Mouse (Mus musculus): Measurements from ENCODE around the gene Cavin1. TPM values are rescaled to one million over a fixed set of nuclear protein-coding genes. Genes with fewer than 3 reads are reported as not detected.

Cavin1 gene
- polyA plus RNA-seq, 1 experiment from 2014 or later, result 47.9 TPM

DNA sequence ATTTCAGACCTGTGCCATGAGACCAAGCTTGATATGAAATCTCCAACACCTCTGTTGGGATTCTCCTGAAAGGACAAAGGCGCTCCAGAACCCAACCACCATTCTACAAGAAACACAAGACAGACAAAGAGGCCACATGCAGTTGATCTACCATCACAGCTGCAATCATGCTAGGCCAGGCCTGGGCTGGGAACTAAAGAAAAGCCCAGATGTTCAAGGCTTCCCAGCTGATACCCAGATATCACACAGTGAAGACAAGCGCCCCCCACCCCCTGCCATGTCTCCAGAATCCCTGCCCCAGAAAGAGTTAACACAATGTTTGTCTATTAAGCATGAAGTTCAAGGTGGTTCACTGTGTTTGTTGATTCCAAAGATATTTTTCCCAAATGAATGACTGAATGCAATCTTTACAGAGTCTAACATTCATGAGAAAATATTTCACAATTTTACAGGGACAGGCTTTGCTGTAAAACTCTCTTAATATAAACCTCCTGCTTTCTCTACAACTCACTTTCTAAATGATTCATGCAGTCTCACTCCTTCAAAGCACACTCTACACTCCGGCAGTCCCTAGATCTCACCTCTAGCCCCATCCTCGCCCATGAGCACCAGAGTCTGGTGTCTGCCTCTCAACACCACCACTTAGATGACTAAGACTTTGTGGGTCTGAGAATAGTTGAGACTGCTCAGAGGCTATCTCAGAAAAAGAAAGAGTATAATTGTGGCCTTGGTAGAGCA lies 49.6 kb downstream of the Cavin1 start:
- Histone ChIP-seq H3K36me3 (replicated peaks) (no peaks in the 10 kb centered on the region), H3K27ac (no peak overlapping the region), H3K27me3 (replicated peaks) (no peaks in the 10 kb centered on the region), H3K4me1 (no peaks in the 10 kb centered on the region), H3K9ac (no peak overlapping the region), H3K4me3 (no peak overlapping the region), H3K4me2 (no peak overlapping the region), H3K9me3 (no peaks in the 10 kb centered on the region)
- 89% methylated on average over 4 of the region's 4 CpGs for WGBS
- no peak for ATAC-seq (replicated peaks)

DNA sequence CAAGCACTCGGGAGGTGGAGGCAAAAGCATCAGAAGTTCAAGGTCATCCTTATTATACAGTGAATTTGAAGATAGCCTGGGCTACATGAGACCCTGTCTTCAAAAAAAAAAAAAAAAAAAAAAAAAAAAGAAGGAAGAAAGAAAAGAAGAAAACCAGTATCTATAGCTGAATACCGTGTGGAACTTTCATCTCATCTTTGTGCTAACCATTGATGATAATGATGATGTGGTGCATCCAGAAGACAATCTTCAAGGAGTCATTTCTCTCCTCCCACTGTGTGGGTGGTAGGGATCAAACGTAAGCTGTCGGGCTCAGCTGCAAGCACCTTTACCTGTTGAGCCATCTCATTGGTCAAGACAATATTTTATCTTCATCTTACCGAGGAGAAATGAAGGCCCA lies 52.7 kb downstream of the Cavin1 start:
- Histone ChIP-seq H3K4me2 (no peak overlapping the region), H3K36me3 (replicated peaks) (no peaks in the 10 kb centered on the region), H3K9me3 (no peaks in the 10 kb centered on the region), H3K27me3 (replicated peaks) (no peaks in the 10 kb centered on the region), H3K9ac (no peak overlapping the region), H3K4me1 (no peaks in the 10 kb centered on the region), H3K27ac (no peak overlapping the region), H3K4me3 (no peak overlapping the region)
- WGBS, result 90% methylated on average over 5 of the region's 5 CpGs
- ATAC-seq (replicated peaks), result no peak

DNA sequence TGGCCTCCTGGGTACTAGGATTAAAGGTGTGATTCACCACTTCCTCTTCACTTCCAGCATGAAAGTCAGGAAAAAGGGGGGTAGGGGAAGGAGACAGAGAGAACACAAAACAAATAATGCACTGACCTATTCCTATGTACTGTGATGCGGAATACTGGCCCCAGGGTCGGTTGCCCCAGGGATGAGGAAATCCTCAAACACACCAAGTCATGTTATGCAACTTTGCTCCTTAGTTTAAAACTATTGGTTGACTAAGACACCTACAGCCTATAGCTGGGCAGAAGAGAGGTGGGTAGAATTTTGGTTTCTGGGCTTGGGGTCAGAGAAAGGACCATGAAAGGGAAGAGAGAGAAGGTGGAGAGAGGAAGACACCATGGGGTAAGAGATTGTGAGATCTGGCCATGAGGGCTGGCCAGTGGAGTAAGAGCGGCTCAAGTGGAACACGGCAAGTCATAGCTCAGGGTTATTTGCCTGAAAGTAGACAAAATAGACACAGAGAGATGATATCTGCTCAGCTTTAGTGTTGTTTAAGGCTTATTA lies 54.2 kb downstream of the Cavin1 start:
- no peaks in the 10 kb centered on the region for H3K27me3 ChIP-seq (replicated peaks)
- 96% methylated on average over 4 of the region's 4 CpGs for WGBS
- H3K4me2 ChIP-seq, result no peak overlapping the region
- no peak overlapping the region for H3K4me3 ChIP-seq
- H3K9ac ChIP-seq, result no peak overlapping the region
- no peaks in the 10 kb centered on the region for H3K4me1 ChIP-seq
- no peak overlapping the region for H3K27ac ChIP-seq
- ATAC-seq (replicated peaks), result no peak
- no peaks in the 10 kb centered on the region for H3K36me3 ChIP-seq (replicated peaks)
- H3K9me3 ChIP-seq, result no peaks in the 10 kb centered on the region

DNA sequence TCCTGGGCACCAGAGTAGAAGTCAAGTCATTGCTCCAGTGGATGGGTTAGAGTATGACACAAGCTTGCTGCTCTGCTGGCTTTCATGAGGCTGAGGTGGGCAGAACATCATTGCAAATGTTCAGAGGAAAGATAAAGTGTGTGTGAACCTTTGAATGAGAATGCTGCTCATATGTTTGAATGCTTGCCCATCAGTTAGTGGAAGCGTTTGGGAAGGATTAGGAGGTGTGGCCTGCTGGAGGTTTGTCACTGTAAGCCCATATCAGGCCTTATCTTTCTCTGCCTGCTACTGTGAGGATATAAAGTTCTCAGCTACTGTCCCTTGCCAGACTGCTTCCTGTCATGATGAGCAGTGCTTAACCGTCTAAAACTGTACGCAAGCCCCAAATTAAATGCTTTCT lies 55.6 kb downstream of the Cavin1 start:
- Histone ChIP-seq H3K9me3 (no peaks in the 10 kb centered on the region), H3K4me2 (no peak overlapping the region), H3K4me3 (no peak overlapping the region), H3K4me1 (no peaks in the 10 kb centered on the region), H3K27ac (no peak overlapping the region), H3K27me3 (replicated peaks) (no peaks in the 10 kb centered on the region), H3K9ac (no peak overlapping the region), H3K36me3 (replicated peaks) (no peaks in the 10 kb centered on the region)
- WGBS, result 98% methylated on average over 3 of the region's 3 CpGs
- no peak for ATAC-seq (replicated peaks)

DNA sequence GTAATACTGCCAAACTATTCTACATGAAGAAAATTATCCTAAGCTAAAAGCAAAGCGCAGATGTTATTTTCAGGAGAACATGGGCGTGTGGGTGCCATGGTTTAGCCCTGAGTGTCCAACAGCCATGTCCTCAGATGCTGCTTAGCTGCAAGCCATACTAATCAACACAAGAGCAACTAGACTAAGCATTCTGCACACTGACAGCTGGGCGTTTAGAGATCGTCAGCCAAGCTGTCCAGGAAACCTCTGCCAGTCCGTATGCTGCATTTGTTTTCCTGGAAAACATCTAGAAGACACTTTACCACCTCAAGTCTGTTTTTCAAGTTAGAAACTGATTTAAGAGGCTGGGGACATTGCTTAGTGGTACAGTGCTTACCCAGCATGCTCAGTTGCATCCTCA lies 56.3 kb downstream of the Cavin1 start:
- Histone ChIP-seq H3K9ac (no peak overlapping the region), H3K4me1 (no peaks in the 10 kb centered on the region), H3K27ac (no peak overlapping the region), H3K36me3 (replicated peaks) (no peaks in the 10 kb centered on the region), H3K4me3 (no peak overlapping the region), H3K9me3 (no peaks in the 10 kb centered on the region), H3K4me2 (no peak overlapping the region), H3K27me3 (replicated peaks) (no peaks in the 10 kb centered on the region)
- ATAC-seq (replicated peaks), result no peak
- WGBS, result 84% methylated on average over 5 of the region's 5 CpGs

DNA sequence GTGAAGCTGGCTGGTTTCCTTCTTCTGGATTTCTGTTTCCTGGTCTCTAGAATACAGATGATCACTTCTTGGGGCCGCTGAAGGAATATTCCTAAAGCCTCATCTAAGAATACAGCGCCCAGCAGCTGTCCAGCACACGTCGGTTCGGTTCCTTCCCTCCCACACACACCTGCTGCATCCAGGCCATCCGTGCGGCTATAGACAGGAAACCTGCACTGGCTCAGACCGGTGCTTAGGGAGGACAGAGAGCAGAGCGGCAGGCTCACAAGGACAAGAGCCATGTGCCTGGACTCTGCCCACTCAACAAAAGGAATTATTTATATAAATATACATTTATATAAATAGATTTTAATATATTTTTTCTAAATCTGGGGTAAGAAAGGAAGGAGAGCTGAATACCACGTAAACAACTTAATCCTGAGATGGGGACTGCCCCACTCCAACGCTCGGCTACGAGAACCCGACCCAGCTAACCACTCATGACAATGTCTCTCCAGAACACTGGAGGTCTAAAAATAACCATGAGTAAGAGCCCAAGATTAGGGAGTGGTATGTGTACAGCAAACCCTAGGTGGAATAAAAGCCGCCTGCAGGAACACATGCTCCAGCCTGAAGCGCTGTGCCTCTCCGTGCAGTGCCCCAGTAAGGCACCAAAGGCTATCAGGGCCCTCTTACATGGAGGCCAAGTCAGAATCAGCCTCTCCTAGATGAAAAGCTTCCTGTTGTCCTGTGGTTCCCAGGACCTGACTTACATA lies 58.1 kb downstream of the Cavin1 start:
- no peaks in the 10 kb centered on the region for H3K27me3 ChIP-seq (replicated peaks)
- no peak overlapping the region for H3K9ac ChIP-seq
- 93% methylated on average over 17 of the region's 17 CpGs for WGBS
- no peaks in the 10 kb centered on the region for H3K4me1 ChIP-seq
- no peaks in the 10 kb centered on the region for H3K36me3 ChIP-seq (replicated peaks)
- H3K9me3 ChIP-seq, result no peaks in the 10 kb centered on the region
- H3K4me3 ChIP-seq, result no peak overlapping the region
- no peak for ATAC-seq (replicated peaks)
- no peak overlapping the region for H3K4me2 ChIP-seq
- no peak overlapping the region for H3K27ac ChIP-seq

DNA sequence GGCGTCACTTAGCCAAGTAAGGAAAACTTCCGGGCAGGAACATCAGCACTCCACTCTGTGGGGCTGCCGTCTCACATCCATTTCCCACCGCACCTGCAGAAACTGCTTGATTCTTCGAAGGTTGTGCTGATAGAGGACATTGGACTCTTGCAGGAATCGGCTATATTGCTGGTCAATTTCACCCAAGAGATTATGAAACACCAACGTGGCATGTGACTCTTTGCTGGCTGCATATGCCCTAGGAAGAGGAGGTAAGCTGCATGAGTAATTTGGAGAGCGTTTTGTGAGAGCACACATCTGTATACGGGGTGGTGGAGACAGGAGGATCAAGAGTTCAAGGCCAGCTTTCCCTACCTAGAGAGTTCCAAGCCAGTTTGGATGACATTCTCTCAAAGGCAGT lies 62.1 kb downstream of the Cavin1 start:
- no peaks in the 10 kb centered on the region for H3K27me3 ChIP-seq (replicated peaks)
- H3K4me1 ChIP-seq, result no peaks in the 10 kb centered on the region
- H3K9me3 ChIP-seq, result no peaks in the 10 kb centered on the region
- WGBS, result 90% methylated on average over 9 of the region's 9 CpGs
- no peak for ATAC-seq (replicated peaks)
- no peak overlapping the region for H3K4me2 ChIP-seq
- no peak overlapping the region for H3K9ac ChIP-seq
- no peak overlapping the region for H3K27ac ChIP-seq
- no peak overlapping the region for H3K4me3 ChIP-seq
- H3K36me3 ChIP-seq (replicated peaks), result peaks cover 17% of the 10 kb centered on the region; the same call in 1 of the 2 replicates

DNA sequence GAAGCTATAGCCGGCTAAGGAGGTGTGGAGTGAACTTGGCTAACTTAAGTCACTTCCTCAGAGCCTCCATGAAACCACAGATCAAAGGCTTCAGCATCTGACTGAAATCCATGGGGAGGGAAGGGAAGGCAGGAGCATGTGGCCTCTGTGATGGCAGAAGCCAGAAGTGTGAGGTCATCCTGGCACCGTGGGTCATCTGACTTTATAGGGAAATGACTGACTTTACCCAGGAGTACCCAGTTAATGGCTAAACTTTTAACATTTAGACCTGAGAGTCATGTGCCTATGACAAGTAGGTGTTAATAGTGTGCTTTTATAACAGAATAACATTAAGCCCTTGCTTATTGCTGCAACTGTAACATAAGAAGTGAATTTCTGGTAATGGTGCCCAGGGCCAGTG lies 62.6 kb downstream of the Cavin1 start:
- Histone ChIP-seq H3K4me3 (no peak overlapping the region), H3K9me3 (no peaks in the 10 kb centered on the region), H3K36me3 (replicated peaks) (peaks cover 22% of the 10 kb centered on the region; the same call in 1 of the 2 replicates), H3K4me1 (no peaks in the 10 kb centered on the region), H3K4me2 (no peak overlapping the region), H3K27ac (no peak overlapping the region), H3K27me3 (replicated peaks) (no peaks in the 10 kb centered on the region), H3K9ac (no peak overlapping the region)
- no peak for ATAC-seq (replicated peaks)
- WGBS, result 86% methylated on average over 2 of the region's 2 CpGs

DNA sequence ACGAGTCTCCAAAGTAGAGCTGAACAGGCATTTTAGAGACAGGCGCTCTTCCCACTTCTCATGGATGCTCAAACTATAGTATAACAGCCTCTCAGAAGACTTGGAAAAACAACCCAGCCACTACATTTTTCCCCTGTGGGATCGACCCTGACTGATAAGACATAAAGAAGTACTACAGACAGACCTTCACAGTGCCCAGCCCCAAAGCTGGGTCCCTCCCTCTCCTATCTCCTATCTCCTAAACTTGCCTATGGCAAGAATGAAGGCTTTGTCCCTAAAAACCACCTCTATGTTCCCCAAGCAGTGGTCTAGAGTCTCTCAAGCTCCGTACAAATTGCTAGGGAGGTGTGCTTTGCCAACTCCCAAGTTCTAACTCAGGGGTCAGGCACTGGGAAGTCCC lies 63.8 kb downstream of the Cavin1 start:
- Histone ChIP-seq H3K9ac (no peak overlapping the region), H3K4me2 (no peak overlapping the region), H3K36me3 (replicated peaks) (peaks cover 29% of the 10 kb centered on the region), H3K4me3 (no peak overlapping the region), H3K9me3 (0 out of 2 replicates have a peak, but pooled peaks cover 3% of the 10 kb centered on the region), H3K4me1 (no peaks in the 10 kb centered on the region), H3K27ac (no peak overlapping the region), H3K27me3 (replicated peaks) (no peaks in the 10 kb centered on the region)
- no peak for ATAC-seq (replicated peaks)
- whole genome bisulfite sequencing, result 89% methylated on average over 4 of the region's 4 CpGs

Other genes with a start within 250 kb of the Cavin1 start
- 39.3 and 40.9 TPM in 2 replicates for gene Rab5c, start 232.7 kb downstream of the Cavin1 start, polyA plus RNA-seq (2015; fragmentation: Nextera tagmentation; extraction: Ambion mirVana)
- 10.9 and 13.6 TPM in 2 replicates for gene Kcnh4, start 210.9 kb downstream of the Cavin1 start, polyA plus RNA-seq (2015; fragmentation: Nextera tagmentation; extraction: Ambion mirVana)
- gene Hcrt, start 208.0 kb downstream of the Cavin1 start, polyA plus RNA-seq (2015; fragmentation: Nextera tagmentation; extraction: Ambion mirVana), result 2.3 and 3.3 TPM in 2 replicates
- 5.7 and 6.4 TPM in 2 replicates for gene Ghdc, start 199.9 kb downstream of the Cavin1 start, polyA plus RNA-seq (2015; fragmentation: Nextera tagmentation; extraction: Ambion mirVana)
- gene Stat5b, start 120.2 kb downstream of the Cavin1 start, polyA plus RNA-seq (2015; fragmentation: Nextera tagmentation; extraction: Ambion mirVana), result 20.4 and 20.5 TPM in 2 replicates
- 1.7 and 2.3 TPM in 2 replicates for gene Stat5a, start 111.5 kb downstream of the Cavin1 start, polyA plus RNA-seq (2015; fragmentation: Nextera tagmentation; extraction: Ambion mirVana)
- 35.8 and 37.9 TPM in 2 replicates for gene Stat3, start 31.3 kb downstream of the Cavin1 start, polyA plus RNA-seq (2015; fragmentation: Nextera tagmentation; extraction: Ambion mirVana)
- gene Atp6v0a1, start 38.6 kb upstream of the Cavin1 start, polyA plus RNA-seq (2015; fragmentation: Nextera tagmentation; extraction: Ambion mirVana), result 136 and 148 TPM in 2 replicates
- 13.7 and 15.5 TPM in 2 replicates for gene Naglu, start 99.1 kb upstream of the Cavin1 start, polyA plus RNA-seq (2015; fragmentation: Nextera tagmentation; extraction: Ambion mirVana)
- gene Hsd17b1, start 107.5 kb upstream of the Cavin1 start, polyA plus RNA-seq (2015; fragmentation: Nextera tagmentation; extraction: Ambion mirVana), result 0.37 and 0.63 TPM in 2 replicates
- gene Coasy, start 111.7 kb upstream of the Cavin1 start, polyA plus RNA-seq (2015; fragmentation: Nextera tagmentation; extraction: Ambion mirVana), result 43.3 and 47.1 TPM in 2 replicates
- 103 and 107 TPM in 2 replicates for gene Mlx, start 116.4 kb upstream of the Cavin1 start, polyA plus RNA-seq (2015; fragmentation: Nextera tagmentation; extraction: Ambion mirVana)
- gene Psmc3ip, start 124.5 kb upstream of the Cavin1 start, polyA plus RNA-seq (2015; fragmentation: Nextera tagmentation; extraction: Ambion mirVana), result 18.3 and 20.3 TPM in 2 replicates
- gene Retreg3, start 149.0 kb upstream of the Cavin1 start, polyA plus RNA-seq (2015; fragmentation: Nextera tagmentation; extraction: Ambion mirVana), result 28.4 and 29.2 TPM in 2 replicates
- gene Tubg1, start 149.1 kb upstream of the Cavin1 start, polyA plus RNA-seq (2015; fragmentation: Nextera tagmentation; extraction: Ambion mirVana), result 76.1 and 84.7 TPM in 2 replicates
- gene Tubg2, start 185.0 kb upstream of the Cavin1 start, polyA plus RNA-seq (2015; fragmentation: Nextera tagmentation; extraction: Ambion mirVana), result 60.8 and 62.7 TPM in 2 replicates
- 3.4 and 3.8 TPM in 2 replicates for gene Cntnap1, start 199.6 kb upstream of the Cavin1 start, polyA plus RNA-seq (2015; fragmentation: Nextera tagmentation; extraction: Ambion mirVana)
- gene Plekhh3, start 200.5 kb upstream of the Cavin1 start, polyA plus RNA-seq (2015; fragmentation: Nextera tagmentation; extraction: Ambion mirVana), result 8.5 and 9.9 TPM in 2 replicates
- gene Ccr10, start 204.6 kb upstream of the Cavin1 start, polyA plus RNA-seq (2015; fragmentation: Nextera tagmentation; extraction: Ambion mirVana), result 0.31 and 0.36 TPM in 2 replicates

Measured in midbrain, embryonic 15.5 days (tissue).